Mouse (Mus musculus) forebrain, embryonic 13.5 days (tissue): ENCODE data around the gene Troap. TPM values are rescaled to one million over a fixed set of nuclear protein-coding genes. Genes with fewer than 3 reads are reported as not detected.
"Not testable (repeated sequence)": the region's sequence is repeated elsewhere in the genome, so short reads cannot be mapped to it uniquely, and the experiment has no call there.

Experiments used
- ATAC-seq: fragments of 200-750 bp; cut with Nextera tagmentation; 2 replicates; pipeline ENCODE4 v1.8.0; 2017
- H3K27ac ChIP-seq: fragments of 300-500 bp; sonication (generic); 2 replicates; pipeline ENCODE4 v1.5.1; 2015; ENCODE audit warnings: inconsistent platforms, mild to moderate bottlenecking, moderate library complexity
- H3K27me3 ChIP-seq: fragments of 300-500 bp; sonication (generic); 2 replicates; pipeline ENCODE4 v1.6.1; 2015; ENCODE audit warnings: mild to moderate bottlenecking, inconsistent platforms
- H3K36me3 ChIP-seq: fragments of 300-500 bp; sonication (generic); 2 replicates; pipeline ENCODE4 v1.6.1; 2015; ENCODE audit warnings: mild to moderate bottlenecking, inconsistent platforms; ENCODE audit not compliant: poor library complexity, severe bottlenecking
- H3K4me1 ChIP-seq: fragments of 300-500 bp; sonication (generic); 2 replicates; pipeline ENCODE4 v1.6.1; 2015; ENCODE audit warnings: inconsistent platforms
- H3K4me2 ChIP-seq: fragments of 300-500 bp; sonication (generic); 2 replicates; pipeline ENCODE4 v1.6.1; 2015; ENCODE audit warnings: inconsistent platforms, mild to moderate bottlenecking, moderate library complexity
- H3K4me3 ChIP-seq: fragments of 300-500 bp; sonication (generic); 2 replicates; pipeline ENCODE4 v1.5.1; 2015; ENCODE audit warnings: mild to moderate bottlenecking, inconsistent platforms
- H3K9ac ChIP-seq: fragments of 300-500 bp; sonication (generic); 2 replicates; pipeline ENCODE4 v1.6.1; 2015; ENCODE audit warnings: mild to moderate bottlenecking, inconsistent platforms
- H3K9me3 ChIP-seq: fragments of 300-500 bp; sonication (generic); replicated peaks from 2 replicates; pipeline ENCODE4 v1.6.1; 2016; ENCODE audit warnings: inconsistent platforms
- WGBS: fragments of 180-500 bp; shearing (Covaris S2); methylation state at CpG from one replicate; pipeline ENCODE4 v1.1.7; 2015; 5-methylcytosine and 5-hydroxymethylcytosine counted together
- polyA plus RNA-seq: library from polyadenylated mRNA; unstranded; fragments of >200 nt; fragmentation: Nextera tagmentation; extraction: Ambion mirVana; gene quantifications from 2 replicates; pipeline ENCODE4 v1.2.1, GENCODE M21; 2015

Troap gene
- polyA plus RNA-seq, 1 experiment from 2014 or later = 38.6 TPM

- WGBS = 79% methylated on average over 6 of the region's 6 CpGs
Observed at GRCm38 (mm10) chr15:99045734-99046133, 28.6 kb upstream of the Troap start.

GRCm38 (mm10) chr15:99049473-99050253 lies 24.7 kb upstream of the Troap start:
- no peak overlapping the region for H3K4me3 ChIP-seq
- no peak overlapping the region for H3K27ac ChIP-seq
- H3K4me2 ChIP-seq = no peak overlapping the region
- ATAC-seq = no peak
- no peaks in the 10 kb centered on the region for H3K36me3 ChIP-seq
- H3K9me3 ChIP-seq = no peaks in the 10 kb centered on the region
- peaks cover 28% of the 10 kb centered on the region for H3K27me3 ChIP-seq
- H3K9ac ChIP-seq = no peak overlapping the region
- H3K4me1 ChIP-seq = peaks cover 23% of the 10 kb centered on the region
- WGBS = 33% methylated on average over 13 of the region's 13 CpGs

More at GRCm38 (mm10) chr15:99045734-99046133, 28.6 kb upstream of the Troap start:
- H3K9ac ChIP-seq, H3K27ac ChIP-seq, H3K27me3 ChIP-seq, H3K4me3 ChIP-seq, H3K9me3 ChIP-seq, ATAC-seq, H3K36me3 ChIP-seq, H3K4me2 ChIP-seq: not testable (repeated sequence)
- H3K4me1 ChIP-seq = peaks cover 17% of the 10 kb centered on the region

- H3K4me1 ChIP-seq = peaks cover 41% of the 10 kb centered on the region
- no peak for ATAC-seq
- 7% methylated on average over 9 of the region's 9 CpGs for WGBS
- H3K27me3 ChIP-seq = peaks cover 65% of the 10 kb centered on the region
- peak overlapping the region; percentile 20 for H3K4me2 ChIP-seq
- no peak overlapping the region for H3K9ac ChIP-seq
- H3K27ac ChIP-seq = no peak overlapping the region
- no peaks in the 10 kb centered on the region for H3K36me3 ChIP-seq
- H3K4me3 ChIP-seq = no peak overlapping the region
- no peaks in the 10 kb centered on the region for H3K9me3 ChIP-seq
Observed at GRCm38 (mm10) chr15:99053373-99053772, 21.0 kb upstream of the Troap start.

- 0 out of 2 replicates have a peak, but pooled peaks have one; percentile 8 for ATAC-seq
- Histone ChIP-seq H3K4me2 (peak within 1 kb of the TSS; percentile 65), H3K36me3 (no peaks in the 10 kb centered on the region), H3K4me3 (peak within 1 kb of the TSS; percentile 37), H3K9me3 (no peaks in the 10 kb centered on the region), H3K27me3 (peaks cover 82% of the 10 kb centered on the region), H3K9ac (peak within 1 kb of the TSS; percentile 32), H3K27ac (no peak within 1 kb of the TSS), H3K4me1 (peaks cover 41% of the 10 kb centered on the region)
- 2% methylated on average over 30 of the region's 30 CpGs for WGBS
Observed at GRCm38 (mm10) chr15:99055040-99055439, 19.3 kb upstream of the Troap start, which contains the start of gene Prph. Gene Prph, plus strand, starts transcription at chr15:99055174.

- Histone ChIP-seq H3K27ac (no peak overlapping the region), H3K9ac (peak overlapping the region; percentile 32), H3K36me3 (no peaks in the 10 kb centered on the region), H3K27me3 (peaks cover 86% of the 10 kb centered on the region), H3K9me3 (no peaks in the 10 kb centered on the region), H3K4me3 (peak overlapping the region; percentile 37), H3K4me2 (peak overlapping the region; percentile 65), H3K4me1 (peaks cover 41% of the 10 kb centered on the region)
- WGBS = under 1% methylated on average over 37 of the region's 37 CpGs
- peak; percentile 63 for ATAC-seq
Observed at GRCm38 (mm10) chr15:99055511-99055961, 18.8 kb upstream of the Troap start.

- Histone ChIP-seq H3K27ac (no peak overlapping the region), H3K4me1 (peaks cover 41% of the 10 kb centered on the region), H3K4me3 (peak overlapping the region; percentile 37), H3K27me3 (peaks cover 85% of the 10 kb centered on the region), H3K36me3 (no peaks in the 10 kb centered on the region), H3K9ac (no peak overlapping the region), H3K4me2 (peak overlapping the region; percentile 65), H3K9me3 (no peaks in the 10 kb centered on the region)
- 7% methylated on average over 14 of the region's 14 CpGs for whole genome bisulfite sequencing
- ATAC-seq = no peak
Observed at GRCm38 (mm10) chr15:99056332-99056731, 18.0 kb upstream of the Troap start.

GRCm38 (mm10) chr15:99065557-99066165 lies 8.7 kb upstream of the Troap start:
- no peaks in the 10 kb centered on the region for H3K4me1 ChIP-seq
- no peaks in the 10 kb centered on the region for H3K36me3 ChIP-seq
- 86% methylated on average over 12 of the region's 12 CpGs for WGBS
- ATAC-seq = no peak
- no peak overlapping the region for H3K27ac ChIP-seq
- no peaks in the 10 kb centered on the region for H3K9me3 ChIP-seq
- no peak overlapping the region for H3K4me3 ChIP-seq
- H3K9ac ChIP-seq = no peak overlapping the region
- no peak overlapping the region for H3K4me2 ChIP-seq
- H3K27me3 ChIP-seq = peaks cover 13% of the 10 kb centered on the region; the same call in 1 of the 2 replicates

- peaks cover 26% of the 10 kb centered on the region for H3K4me1 ChIP-seq
- H3K9ac ChIP-seq = no peak overlapping the region
- 0 out of 2 replicates have a peak, but pooled peaks cover 5% of the 10 kb centered on the region for H3K27me3 ChIP-seq
- H3K4me3 ChIP-seq = no peak overlapping the region
- no peak for ATAC-seq
- H3K4me2 ChIP-seq = no peak overlapping the region
- peaks cover 4% of the 10 kb centered on the region for H3K36me3 ChIP-seq
- WGBS = 92% methylated on average over 1 of the region's 1 CpGs
- no peaks in the 10 kb centered on the region for H3K9me3 ChIP-seq
- no peak overlapping the region for H3K27ac ChIP-seq
Observed at GRCm38 (mm10) chr15:99071988-99072387, 2.4 kb upstream of the Troap start.

- WGBS = under 1% methylated on average over 44 of the region's 44 CpGs
- ATAC-seq = peak; percentile 98
Observed at GRCm38 (mm10) chr15:99074600-99075333, 392 bp downstream of the Troap start.

GRCm38 (mm10) chr15:99076011-99076410 lies 1.6 kb downstream of the Troap start:
- peaks cover 33% of the 10 kb centered on the region for H3K4me1 ChIP-seq
- not testable (repeated sequence) for H3K9me3 ChIP-seq, H3K27me3 ChIP-seq, ATAC-seq, H3K27ac ChIP-seq
- H3K4me2 ChIP-seq = peak overlapping the region; percentile 79
- H3K36me3 ChIP-seq = peaks cover 35% of the 10 kb centered on the region
- H3K9ac ChIP-seq = peak overlapping the region; percentile 75; the same call in 1 of the 2 replicates
- H3K4me3 ChIP-seq = peak overlapping the region; percentile 64
- 100% methylated on average over 3 of the region's 3 CpGs for WGBS

More at GRCm38 (mm10) chr15:99074600-99075333, 392 bp downstream of the Troap start:
- Histone ChIP-seq H3K36me3 (peaks cover 27% of the 10 kb centered on the region), H3K9ac (peak overlapping the region; percentile 75), H3K4me2 (peak overlapping the region; percentile 79), H3K27ac (peak overlapping the region; percentile 94), H3K4me3 (peak overlapping the region; percentile 64), H3K27me3 (0 out of 2 replicates have a peak, but pooled peaks cover 1% of the 10 kb centered on the region), H3K9me3 (no peaks in the 10 kb centered on the region), H3K4me1 (peaks cover 33% of the 10 kb centered on the region)

- no peak for ATAC-seq
- peaks cover 33% of the 10 kb centered on the region for H3K4me1 ChIP-seq
- H3K4me2 ChIP-seq = no peak overlapping the region
- peaks cover 59% of the 10 kb centered on the region for H3K36me3 ChIP-seq
- peak overlapping the region; percentile 43; the same call in 1 of the 2 replicates for H3K9ac ChIP-seq
- no peak overlapping the region for H3K4me3 ChIP-seq
- H3K27ac ChIP-seq = no peak overlapping the region
- no peaks in the 10 kb centered on the region for H3K9me3 ChIP-seq
- H3K27me3 ChIP-seq = peaks cover 4% of the 10 kb centered on the region
- 87% methylated on average over 15 of the region's 15 CpGs for WGBS
Observed at GRCm38 (mm10) chr15:99078181-99078910, 4.0 kb downstream of the Troap start.
